Mouse (Mus musculus): ENCODE data around the gene Wwc2.
A peak's percentile ranks its signal among the peaks of the same experiment; 100 is the strongest.

Wwc2 gene

GRCm38 (mm10) chr8:47905256-47905655, 85.5 kb downstream of the Wwc2 start:
- no peak for DNase-seq (ENCODE audit: low spot score in 2 of 2)

- no peak for DNase-seq (ENCODE audit: low spot score in 2 of 2)
These were observed 86.7 kb downstream of the Wwc2 start for GRCm38 (mm10) chr8:47904004-47904403.

DNA sequence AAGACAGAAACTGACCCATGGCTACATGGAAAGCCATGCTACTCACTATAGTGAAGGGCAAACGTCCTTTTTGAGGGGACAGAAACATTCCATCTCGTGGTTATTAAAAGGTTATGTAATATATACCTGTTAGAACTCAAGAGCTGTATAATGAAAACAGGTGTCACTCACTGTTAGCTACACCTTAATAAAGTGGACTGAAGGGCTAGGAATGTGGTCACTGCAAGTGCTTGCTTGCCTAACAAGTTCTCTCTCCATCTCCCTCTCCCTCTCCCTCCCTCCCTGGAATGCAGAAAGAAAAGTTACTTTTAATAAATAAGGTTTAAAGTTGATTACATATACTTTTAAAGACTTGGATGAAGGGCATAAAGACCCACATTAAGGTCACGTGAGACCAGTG, 88.0 kb downstream of the Wwc2 start:
- no peak for DNase-seq (ENCODE audit: low spot score in 2 of 2)

DNA sequence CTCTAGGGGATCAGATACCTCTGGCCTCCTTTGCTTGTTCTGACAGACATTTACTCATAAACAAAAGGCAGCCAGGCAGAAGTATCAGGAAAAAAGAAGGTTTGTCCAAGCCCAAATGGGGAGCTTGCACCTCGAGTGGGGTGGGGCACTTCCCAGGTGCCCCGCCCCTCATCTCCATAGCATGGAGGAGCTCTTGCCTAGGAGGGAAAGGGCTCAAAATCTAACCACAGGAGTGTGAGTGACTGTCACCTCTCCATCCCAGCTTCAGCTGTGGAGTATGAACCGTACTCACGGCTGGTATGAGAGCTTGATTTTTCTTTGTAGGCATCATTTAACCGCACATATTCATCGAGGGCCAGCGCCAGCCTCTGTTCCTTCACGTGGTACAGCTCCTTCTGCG, 90.4 kb downstream of the Wwc2 start:
- DNase-seq (ENCODE audit: low spot score in 2 of 2) = no peak

DNA sequence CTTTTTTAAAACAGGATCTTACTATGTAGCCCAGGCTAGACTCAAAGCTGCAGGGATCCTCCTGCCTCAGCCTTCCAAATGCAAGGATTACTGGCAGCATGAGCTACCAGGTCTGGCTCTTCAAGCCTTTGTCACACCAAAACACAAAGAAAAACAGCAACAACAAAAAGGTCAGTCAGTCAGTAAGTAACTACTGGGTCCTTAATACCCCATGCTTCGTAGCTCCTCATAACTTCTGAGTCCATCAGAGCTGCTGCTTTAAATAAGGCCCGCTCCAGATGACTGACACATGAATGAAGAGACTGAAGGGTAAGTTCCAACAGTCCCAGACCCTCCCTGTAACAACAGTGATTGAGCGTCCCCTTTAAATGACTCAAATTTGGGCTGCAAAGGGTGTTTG, 90.8 kb downstream of the Wwc2 start:
- DNase-seq (ENCODE audit: low spot score in 2 of 2) = no peak

GRCm38 (mm10) chr8:47892419-47892818, 98.3 kb downstream of the Wwc2 start:
- DNase-seq (ENCODE audit: low spot score in 2 of 2) = no peak

DNA sequence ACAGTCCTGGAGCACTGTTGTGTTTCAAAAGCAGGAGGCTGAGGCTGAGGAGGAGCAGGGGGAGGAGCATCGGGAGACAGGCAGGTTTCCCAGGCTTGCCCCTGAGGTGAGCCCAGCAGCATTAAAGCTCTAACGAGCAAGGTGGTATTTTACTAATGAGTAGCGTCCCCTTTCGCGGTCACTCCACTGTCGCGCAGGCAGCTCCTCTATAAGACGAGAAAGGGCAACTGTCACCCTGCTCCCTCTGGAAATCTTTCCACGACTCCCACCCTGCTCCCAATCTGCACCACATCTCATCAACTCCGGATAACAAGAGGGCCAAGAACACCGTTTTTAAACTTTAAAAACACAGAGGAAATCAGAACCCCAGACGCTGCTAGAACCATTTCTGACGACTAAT, 99.1 kb downstream of the Wwc2 start:
- no peak for DNase-seq (ENCODE audit: low spot score in 2 of 2)

DNA sequence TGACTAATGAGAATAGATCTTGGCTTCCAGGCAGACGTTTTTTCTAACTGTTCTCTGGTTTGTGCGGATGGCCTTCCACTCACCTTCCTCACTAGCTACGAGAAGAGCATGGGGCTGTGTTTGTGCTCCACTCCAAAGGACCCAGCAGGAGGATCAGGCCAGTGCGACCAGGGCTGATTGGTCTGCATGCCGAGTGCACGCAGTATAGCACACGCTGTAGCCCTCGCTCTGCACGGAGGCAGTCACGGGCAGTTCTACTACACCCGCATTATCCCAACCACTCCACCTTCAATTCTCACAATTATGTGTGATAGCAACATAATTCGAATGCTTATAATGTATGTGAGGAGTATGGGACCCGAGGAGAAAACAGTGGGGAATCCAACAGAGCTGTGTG, 99.9 kb downstream of the Wwc2 start:
- DNase-seq (ENCODE audit: low spot score in 2 of 2) = no peak

GRCm38 (mm10) chr8:47889936-47890813, 100.5 kb downstream of the Wwc2 start:
- DNase-seq (ENCODE audit: low spot score in 2 of 2) = peak in 1 of 2 experiments; percentile 23

- DNase-seq (ENCODE audit: low spot score in 2 of 2) = no peak
These were observed 101.7 kb downstream of the Wwc2 start for GRCm38 (mm10) chr8:47888841-47889570.

GRCm38 (mm10) chr8:47884306-47884705, 106.4 kb downstream of the Wwc2 start:
- no peak for DNase-seq (ENCODE audit: low spot score in 2 of 2)

DNA sequence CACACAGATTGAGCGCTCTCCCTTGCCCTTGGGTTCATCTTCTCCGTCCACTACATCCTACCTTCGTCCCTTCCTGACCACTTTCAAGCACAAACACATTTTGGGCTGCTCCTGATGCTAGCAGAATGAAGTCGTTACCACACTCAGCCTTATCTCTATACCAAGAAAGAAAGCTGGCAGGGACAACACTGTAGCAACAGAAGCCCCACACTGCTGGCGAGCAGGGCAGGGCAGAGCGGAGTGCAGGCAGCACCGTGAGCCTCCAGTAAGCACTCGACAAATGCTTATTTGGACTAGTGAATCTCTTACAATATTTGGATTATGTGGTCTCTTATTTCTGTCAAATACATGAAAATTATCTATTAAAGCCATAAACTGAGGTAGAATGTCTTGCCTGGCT, 107.0 kb downstream of the Wwc2 start:
- no peak for DNase-seq (ENCODE audit: low spot score in 2 of 2)

GRCm38 (mm10) chr8:47878516-47878915, 112.2 kb downstream of the Wwc2 start:
- DNase-seq (ENCODE audit: low spot score in 2 of 2) = no peak

DNA sequence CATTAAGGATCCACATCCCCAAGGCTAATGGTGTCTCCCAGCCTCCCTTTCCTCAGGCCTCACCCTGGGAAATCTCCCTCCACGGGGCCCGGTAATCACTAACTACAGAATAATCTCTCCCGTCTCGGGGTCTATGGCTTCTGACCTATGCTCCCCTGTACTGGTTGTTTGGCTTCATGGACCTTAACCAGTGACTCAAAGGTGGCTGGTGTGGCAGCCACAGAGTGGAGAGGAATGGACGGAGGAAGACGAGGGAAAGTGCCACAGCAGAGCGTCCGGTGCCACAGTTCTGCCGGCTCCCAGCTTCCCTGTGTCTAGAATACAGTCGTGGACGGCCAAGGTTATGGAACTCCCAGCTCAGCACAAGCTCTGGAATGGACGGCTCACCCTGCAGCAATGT, 114.9 kb downstream of the Wwc2 start:
- DNase-seq (ENCODE audit: low spot score in 2 of 2) = no peak

GRCm38 (mm10) chr8:47874497-47875178, 116.1 kb downstream of the Wwc2 start:
- DNase-seq (ENCODE audit: low spot score in 2 of 2) = no peak

DNA sequence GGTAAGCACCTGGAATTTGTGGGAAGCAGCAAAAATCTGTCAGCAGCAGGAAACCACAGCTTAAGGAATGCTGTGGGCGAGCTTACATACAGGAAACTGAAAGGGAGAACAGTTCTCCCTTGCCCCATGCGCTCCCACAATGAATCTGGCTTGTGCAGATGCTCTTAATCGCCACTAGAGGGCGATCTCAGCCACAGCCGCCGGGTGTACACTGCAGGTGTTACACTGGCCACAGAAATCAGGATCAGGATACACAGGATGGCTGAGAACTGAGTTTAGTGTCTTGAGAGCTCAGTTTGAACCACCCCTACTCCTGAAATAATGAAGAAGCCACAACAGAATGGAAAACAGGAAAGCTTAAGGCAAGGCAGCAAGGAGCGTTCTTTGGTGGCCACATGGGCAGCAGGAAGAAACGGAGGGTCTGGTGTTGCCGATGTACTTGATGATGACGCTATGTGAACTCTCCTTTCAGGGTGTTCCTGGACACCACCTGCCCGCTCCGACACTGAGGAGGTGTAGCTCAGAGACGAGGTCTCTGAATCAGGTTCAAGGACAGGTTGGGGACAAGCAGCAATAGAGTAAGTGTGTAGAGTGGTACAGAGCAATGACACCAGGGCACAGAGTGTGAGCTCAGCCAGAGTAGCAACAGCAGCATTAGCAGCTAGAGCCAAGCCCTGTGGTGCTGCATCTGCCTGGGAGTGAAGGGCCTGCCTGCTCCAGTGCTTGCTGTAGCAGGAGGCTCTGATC, 118.2 kb downstream of the Wwc2 start:
- DNase-seq (ENCODE audit: low spot score in 2 of 2) = peak; percentile 39 to 59

DNA sequence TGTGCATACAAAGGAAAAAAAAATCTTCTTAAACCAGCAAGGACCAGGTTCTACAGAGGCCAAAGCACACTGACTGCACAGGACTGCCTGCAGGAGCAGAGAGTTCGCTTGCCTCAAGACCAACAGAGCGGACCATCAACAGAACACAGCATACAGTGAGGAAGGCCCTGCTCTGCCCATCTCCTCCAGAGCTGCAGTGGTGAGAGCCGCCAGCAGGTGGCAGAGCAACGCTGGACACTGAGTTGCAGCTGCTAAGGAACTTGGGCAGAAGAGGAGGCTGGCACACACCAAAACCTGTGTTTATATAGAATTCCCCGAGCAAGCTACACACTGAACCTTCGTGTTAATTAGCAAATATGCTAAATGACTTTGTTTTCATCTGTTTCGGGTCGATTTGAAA, 123.7 kb downstream of the Wwc2 start:
- peak; percentile 89 to 90 for DNase-seq (ENCODE audit: low spot score in 2 of 2)

DNA sequence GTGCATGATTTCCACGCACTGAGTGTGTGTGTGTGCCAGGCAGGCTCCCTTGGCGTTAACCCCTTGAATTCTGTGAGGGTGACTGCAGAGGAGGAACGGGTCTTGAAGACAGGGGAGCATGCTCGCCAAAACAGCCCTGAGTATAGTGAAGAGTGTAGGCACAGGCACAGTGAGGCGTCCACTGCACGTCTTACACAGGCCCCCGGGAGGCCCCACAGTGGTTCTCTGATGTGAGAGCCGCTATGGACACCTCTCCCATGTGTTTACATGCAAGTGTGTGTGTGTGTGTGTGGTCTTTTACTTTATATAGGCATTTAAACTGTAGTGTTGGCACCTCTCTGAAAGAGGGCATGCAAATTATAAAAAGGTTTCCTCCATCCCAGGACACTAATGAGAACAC, 124.2 kb downstream of the Wwc2 start:
- DNase-seq (ENCODE audit: low spot score in 2 of 2) = no peak

- DNase-seq (ENCODE audit: low spot score in 2 of 2) = peak; percentile 39 to 68
These were observed 131.5 kb downstream of the Wwc2 start for GRCm38 (mm10) chr8:47859259-47859658.

- DNase-seq (ENCODE audit: low spot score in 2 of 2) = no peak
These were observed 137.4 kb downstream of the Wwc2 start for GRCm38 (mm10) chr8:47853356-47853755.

DNA sequence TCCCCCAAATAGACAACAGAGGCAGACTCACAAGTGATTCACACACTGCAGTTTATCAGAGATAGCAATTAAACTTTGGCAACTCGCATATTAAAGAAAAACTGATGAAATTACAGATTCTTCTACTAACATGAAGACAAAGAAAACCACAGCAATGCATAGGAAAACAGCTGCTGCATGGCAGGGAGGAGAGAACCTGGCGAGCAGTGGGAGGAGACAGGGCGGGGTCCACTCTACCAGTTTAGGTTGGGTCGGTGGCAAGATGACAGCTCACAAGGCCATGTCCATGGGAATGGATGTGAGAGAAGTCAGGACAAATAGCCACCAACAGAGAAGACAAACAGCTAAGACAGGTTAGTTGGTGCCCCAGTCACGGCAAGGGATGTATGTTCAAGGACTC, 138.0 kb downstream of the Wwc2 start:
- no peak for DNase-seq (ENCODE audit: low spot score in 2 of 2)

Data from frontal cortex, postnatal 36 days (tissue).